Mouse (Mus musculus) bone marrow, adult 2 months (tissue): ENCODE measurements at regions not wholly inside any gene's neighbourhood (a gene's known extent, or its start where the extent isn't known, plus 50 kb on each side); places are given as distances from the start of the nearest gene placed in this dataset.

Source experiments
- CTCF ChIP-seq: fragments of 200-500 bp; IDR thresholded peaks from 2 replicates; pipeline ENCODE4 v1.5.1; 2011; ENCODE audit warnings: low read length, control low read depth; ENCODE audit not compliant: control insufficient read depth, insufficient read depth
- POLR2A ChIP-seq: fragments of 200-500 bp; IDR thresholded peaks from 2 replicates; pipeline ENCODE4 v1.6.1; 2011; ENCODE audit warnings: low read depth, mild to moderate bottlenecking, control low read depth, low read length, borderline replicate concordance; ENCODE audit not compliant: control insufficient read depth

- no peak for TF ChIP-seq CTCF
- no peak for TF ChIP-seq POLR2A
These were observed 328.8 kb downstream of the Gxylt1 start for GRCm38 (mm10) chr15:92946216-92946615.
